Mouse (Mus musculus): ENCODE measurements around the gene Gart.

DNA sequence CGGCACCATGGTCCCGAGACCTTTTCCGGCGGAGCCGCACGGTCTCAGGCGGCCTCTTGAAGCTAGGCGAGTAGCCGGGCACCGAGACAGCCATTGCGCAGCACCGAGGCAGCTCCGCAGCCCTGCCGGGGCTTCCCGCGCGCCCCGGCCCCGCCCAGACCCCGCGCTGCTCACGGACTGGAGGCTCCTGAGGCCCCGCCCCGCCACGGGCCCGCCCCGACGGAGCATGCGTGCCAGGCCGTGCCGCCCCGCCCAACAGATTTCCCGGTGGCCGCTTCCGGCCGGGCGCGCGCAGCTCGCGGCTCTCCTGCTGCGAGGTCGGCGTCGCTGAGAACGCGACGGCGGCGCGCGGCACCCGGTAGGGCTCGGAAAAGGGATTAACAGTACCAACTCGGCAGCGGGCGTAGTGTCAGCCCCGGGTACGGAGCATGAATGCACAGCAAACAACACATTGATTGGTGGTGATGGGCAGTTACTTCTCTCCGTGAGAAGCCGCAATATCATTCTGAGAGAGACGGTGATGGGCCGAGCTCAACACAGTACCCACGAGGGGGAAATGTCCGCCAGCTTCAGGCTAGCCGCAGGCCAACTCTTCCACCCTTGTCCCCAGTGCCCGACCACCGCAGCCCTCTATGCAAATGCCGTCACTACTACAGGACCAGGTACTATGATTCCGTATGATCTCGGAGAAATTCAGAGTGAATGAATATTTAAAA, 42.0 kb upstream of the Gart start, which contains the start of gene Donson:
- TF ChIP-seq GATA1 (IDR thresholded peaks at IDR 0.05; ENCODE audit: low read length) (no peak), TAL1 (IDR thresholded peaks at IDR 0.05; ENCODE audit: low read length) (no peak)

Data from erythroblast, embryonic 14.5 days (primary cell).